Mouse (Mus musculus) liver, adult 2 months (tissue): ENCODE data around the gene Nicn1. TPM values are rescaled to one million over a fixed set of nuclear protein-coding genes. Genes with fewer than 3 reads are reported as not detected.

Source experiments
- DNase-seq: peaks from one replicate; pipeline ENCODE4 v3.0.0-alpha.2; 2011; ENCODE audit warnings: low read depth, low spot score; ENCODE audit errors: extremely low read depth
- H3K27ac ChIP-seq: fragments of 200-500 bp; replicated peaks from 2 replicates; pipeline ENCODE4 v1.5.1; 2012; ENCODE audit warnings: low read depth, mild to moderate bottlenecking, control low read depth, inconsistent platforms, low read length; ENCODE audit not compliant: insufficient read depth
- H3K27me3 ChIP-seq: fragments of 200-500 bp; 2 replicates; pipeline ENCODE4 v1.6.1; 2012; ENCODE audit warnings: mild to moderate bottlenecking, moderate library complexity, low read length, inconsistent platforms; ENCODE audit not compliant: control insufficient read depth, insufficient read depth
- H3K36me3 ChIP-seq: fragments of 200-500 bp; 2 replicates; pipeline ENCODE4 v1.6.1; 2012; ENCODE audit warnings: low read length, inconsistent platforms; ENCODE audit not compliant: control insufficient read depth, insufficient read depth
- H3K4me1 ChIP-seq: fragments of 200-500 bp; 2 replicates; pipeline ENCODE4 v1.6.1; 2011; ENCODE audit warnings: low read length; ENCODE audit not compliant: control insufficient read depth, insufficient read depth
- H3K4me3 ChIP-seq: fragments of 200-500 bp; 2 replicates; pipeline ENCODE4 v1.5.1; 2011; ENCODE audit warnings: low read depth, mild to moderate bottlenecking, control low read depth, low read length, moderate library complexity; ENCODE audit not compliant: insufficient read depth
- H3K79me2 ChIP-seq: fragments of 200-500 bp; 2 replicates; pipeline ENCODE4 v1.6.1; 2012; ENCODE audit warnings: inconsistent platforms, mild to moderate bottlenecking, low read length, moderate library complexity; ENCODE audit not compliant: control insufficient read depth, insufficient read depth
- H3K9ac ChIP-seq: fragments of 200-500 bp; 2 replicates; pipeline ENCODE4 v1.6.1; 2012; ENCODE audit warnings: low read depth, mild to moderate bottlenecking, control low read depth, inconsistent platforms, low read length
- CTCF ChIP-seq: fragments of 200-500 bp; IDR thresholded peaks from 2 replicates; pipeline ENCODE4 v1.5.1; 2011; ENCODE audit warnings: low read depth, low read length, control low read depth
- POLR2A ChIP-seq: fragments of 200-500 bp; IDR thresholded peaks from 2 replicates; pipeline ENCODE4 v1.6.1; 2011; ENCODE audit warnings: low read length, control low read depth; ENCODE audit not compliant: insufficient read depth; ENCODE audit errors: extremely low read depth
- WGBS: fragments of 180-500 bp; shearing (Covaris S2); methylation state at CpG from one replicate; pipeline ENCODE4 v1.1.7; 2018; 5-methylcytosine and 5-hydroxymethylcytosine counted together
- polyA plus RNA-seq: library from polyadenylated mRNA; depleted of rRNA; stranded (reverse); fragments of >200 nt; gene quantifications from 2 replicates; pipeline ENCODE4 v1.2.3, GENCODE M21; 2012
- total RNA-seq: library from RNA; depleted of rRNA; stranded (reverse); fragments of >200 nt; gene quantifications from 2 replicates; pipeline ENCODE4 v1.2.3, GENCODE M21; 2014

Nicn1 gene
- total and polyA plus RNA-seq, 2 experiments = 5.8 to 15.9 TPM

GRCm38 (mm10) chr9:108305170-108305569 lies 14.9 kb downstream of the Nicn1 start:
- peak overlapping the region; percentile 90 for H3K9ac ChIP-seq
- no peak for DNase-seq
- H3K4me1 ChIP-seq = peaks cover 24% of the 10 kb centered on the region
- 0% methylated on average over 1 of the region's 1 CpGs for WGBS
- H3K79me2 ChIP-seq = peaks cover 12% of the 10 kb centered on the region; the same call in 1 of the 2 replicates
- H3K36me3 ChIP-seq = peaks cover 14% of the 10 kb centered on the region
- H3K27me3 ChIP-seq = no peaks in the 10 kb centered on the region
- TF ChIP-seq POLR2A = no peak
- no peak for TF ChIP-seq CTCF
- peak overlapping the region; percentile 81 for H3K4me3 ChIP-seq
- peak overlapping the region; percentile 78 for H3K27ac ChIP-seq

- Histone ChIP-seq H3K4me3 (peak within 1 kb of the TSS; percentile 91), H3K9ac (peak within 1 kb of the TSS; percentile 96), H3K4me1 (peaks cover 27% of the 10 kb centered on the region), H3K79me2 (peaks cover 13% of the 10 kb centered on the region), H3K27ac (peak within 1 kb of the TSS; percentile 93), H3K27me3 (no peaks in the 10 kb centered on the region), H3K36me3 (peaks cover 14% of the 10 kb centered on the region)
- TF ChIP-seq CTCF = no peak
- TF ChIP-seq POLR2A = peak; percentile 90
- peak; percentile 99 for DNase-seq
- under 1% methylated on average over 77 of the region's 81 CpGs for WGBS
Measured at GRCm38 (mm10) chr9:108305629-108306520, 15.6 kb downstream of the Nicn1 start, which contains the start of the genes Rhoa and Tcta. TSS of gene Rhoa (plus strand) at chr9:108306129. TSS of gene Tcta (minus strand) at chr9:108306160.

DNA sequence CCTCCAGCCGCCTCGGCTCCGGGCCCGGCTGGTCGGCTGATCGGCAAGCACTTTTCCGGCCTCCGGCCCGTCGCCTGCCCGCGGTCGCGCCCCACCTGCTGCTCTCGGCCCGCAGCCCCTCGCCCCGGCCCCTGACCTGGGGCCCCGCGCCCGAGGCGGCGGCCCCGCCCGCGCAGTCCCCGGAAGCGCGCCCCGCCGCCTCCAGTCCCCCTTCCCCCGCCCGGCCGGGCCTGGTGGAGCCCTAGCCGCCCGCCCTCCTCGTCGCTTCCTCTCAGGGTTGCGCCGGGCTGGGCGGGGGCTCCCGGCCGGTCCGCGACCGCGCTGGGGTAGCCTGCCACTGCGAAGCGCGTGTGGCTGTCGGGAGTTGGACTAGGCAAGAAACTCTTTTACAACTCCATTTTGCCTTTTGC lies 16.3 kb downstream of the Nicn1 start:
- H3K27ac ChIP-seq = peak overlapping the region; percentile 93
- 1% methylated on average over 51 of the region's 51 CpGs for whole genome bisulfite sequencing
- TF ChIP-seq CTCF (no peak), POLR2A (no peak)
- peak overlapping the region; percentile 96 for H3K9ac ChIP-seq
- H3K27me3 ChIP-seq = no peaks in the 10 kb centered on the region
- H3K36me3 ChIP-seq = peaks cover 17% of the 10 kb centered on the region
- peak overlapping the region; percentile 91 for H3K4me3 ChIP-seq
- peak; percentile 42 for DNase-seq
- peaks cover 20% of the 10 kb centered on the region for H3K79me2 ChIP-seq
- H3K4me1 ChIP-seq = peaks cover 27% of the 10 kb centered on the region

GRCm38 (mm10) chr9:108307021-108307807 lies 17.0 kb downstream of the Nicn1 start:
- Histone ChIP-seq H3K36me3 (peaks cover 18% of the 10 kb centered on the region), H3K27ac (peak overlapping the region; percentile 93), H3K27me3 (no peaks in the 10 kb centered on the region), H3K4me1 (peaks cover 28% of the 10 kb centered on the region), H3K4me3 (peak overlapping the region; percentile 91), H3K9ac (peak overlapping the region; percentile 96), H3K79me2 (peaks cover 26% of the 10 kb centered on the region)
- no peak for TF ChIP-seq CTCF
- 2% methylated on average over 12 of the region's 12 CpGs for WGBS
- DNase-seq = peak; percentile 32

DNA sequence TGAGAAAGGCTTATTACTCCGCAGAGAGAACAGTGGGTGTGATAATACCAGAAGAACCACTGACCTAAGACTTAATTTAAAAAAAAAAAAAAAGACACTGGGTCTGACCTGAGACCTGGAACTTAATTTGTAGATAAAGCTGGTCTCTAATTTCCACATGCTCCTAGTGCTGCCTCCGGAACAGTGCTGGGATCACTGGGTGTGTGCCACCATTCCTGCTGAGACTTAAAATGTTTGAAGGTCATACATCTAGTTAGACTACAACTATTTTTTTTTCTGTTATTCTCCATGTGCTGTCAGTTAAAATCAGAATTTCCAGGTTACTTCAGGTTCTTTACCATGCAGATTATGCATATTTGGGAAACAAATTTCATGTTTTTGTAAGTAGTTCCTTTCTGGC lies 17.9 kb downstream of the Nicn1 start:
- no peaks in the 10 kb centered on the region for H3K27me3 ChIP-seq
- TF ChIP-seq POLR2A (no peak), CTCF (no peak)
- H3K9ac ChIP-seq = no peak overlapping the region
- DNase-seq = peak; percentile 56
- no peak overlapping the region for H3K27ac ChIP-seq
- peaks cover 30% of the 10 kb centered on the region for H3K79me2 ChIP-seq
- H3K4me1 ChIP-seq = peaks cover 27% of the 10 kb centered on the region
- 5% methylated on average over 2 of the region's 2 CpGs for WGBS
- no peak overlapping the region for H3K4me3 ChIP-seq
- H3K36me3 ChIP-seq = peaks cover 11% of the 10 kb centered on the region
